Mouse (Mus musculus) cerebellum, adult 9-10 months (tissue): ENCODE measurements around the gene Jmjd8.

Source experiments
- DNase-seq: peaks from one replicate; pipeline ENCODE4 v3.0.0; 2022

The Jmjd8 gene

GRCm38 (mm10) chr17:25833961-25834594 is 5.4 kb downstream of the Jmjd8 start:
- peak; percentile 74 for DNase-seq

- peak; percentile 69 for DNase-seq
Observed at GRCm38 (mm10) chr17:25834595-25835222, 6.0 kb downstream of the Jmjd8 start.

GRCm38 (mm10) chr17:25835301-25835700 is 6.6 kb downstream of the Jmjd8 start:
- DNase-seq: peak; percentile 57

DNA sequence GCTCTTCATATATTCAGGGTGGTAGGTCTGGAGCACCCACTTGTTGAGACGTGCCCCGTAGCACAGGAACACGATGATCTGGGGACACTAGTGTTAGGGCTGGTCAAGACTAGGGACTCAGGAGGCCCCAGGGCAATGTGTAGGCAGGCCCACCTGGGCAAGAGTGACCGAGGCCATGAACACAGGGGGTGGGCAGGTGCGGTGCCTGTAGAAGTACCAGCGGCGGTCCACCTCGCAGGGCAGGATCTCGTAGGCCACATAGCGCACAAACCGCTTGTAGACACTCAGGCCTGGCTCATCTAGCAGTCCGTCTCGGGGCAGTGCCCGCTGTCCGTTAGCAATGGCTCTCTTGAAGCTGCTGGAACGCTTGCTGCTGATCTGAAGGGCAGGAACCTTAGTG is 7.1 kb downstream of the Jmjd8 start:
- peak; percentile 68 for DNase-seq

DNA sequence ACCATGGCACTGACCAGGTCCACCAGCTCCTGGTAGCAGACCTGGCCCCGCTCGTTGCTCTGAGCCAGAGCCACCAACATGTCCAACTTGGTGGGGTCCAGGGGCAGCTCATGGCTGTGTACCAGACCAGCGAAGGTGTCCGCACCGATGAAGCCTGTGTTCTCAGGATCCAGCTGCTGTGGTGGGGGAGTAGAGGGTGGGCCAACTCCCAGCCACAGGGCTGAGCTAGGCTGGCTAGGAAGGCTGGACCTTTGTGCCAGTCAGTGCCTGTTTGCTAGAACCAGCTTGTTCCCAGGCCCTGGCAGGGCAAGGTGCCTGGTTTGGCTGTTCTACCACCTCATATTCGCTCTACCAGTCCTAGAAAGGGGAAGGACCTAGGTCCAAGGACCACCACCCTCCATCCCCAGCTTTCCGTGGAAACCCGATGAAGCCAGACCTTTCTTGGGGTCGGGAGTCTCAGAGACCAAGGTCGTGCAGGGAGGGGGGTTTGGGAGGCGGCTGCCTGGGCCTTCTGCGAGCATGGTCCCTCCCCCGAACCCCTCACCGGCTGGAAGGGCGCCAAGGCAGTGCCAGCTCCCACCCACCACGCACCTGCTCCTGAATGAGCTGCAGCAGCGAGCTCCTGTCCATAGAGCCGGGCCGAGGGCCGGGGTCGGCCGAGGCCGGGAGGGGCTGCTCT is 7.9 kb downstream of the Jmjd8 start:
- DNase-seq: no peak

DNA sequence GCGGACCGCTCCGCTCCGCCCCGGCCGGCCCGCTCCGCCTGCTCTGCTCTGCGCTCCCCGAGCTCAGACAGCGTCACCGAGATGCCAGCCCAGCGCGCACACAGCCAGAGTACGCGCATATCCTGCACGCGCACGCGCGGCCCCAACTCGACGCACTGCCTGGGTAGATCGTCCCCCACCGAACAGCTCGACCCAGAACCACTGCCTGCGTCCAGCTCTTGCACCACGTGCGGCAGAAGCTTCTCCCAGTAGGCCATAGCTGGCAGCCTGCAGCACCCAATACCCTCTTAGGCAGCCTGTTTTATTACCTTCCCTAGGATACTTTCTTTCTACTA is 8.4 kb downstream of the Jmjd8 start, which contains the start of gene Rhbdl1:
TSS of gene Rhbdl1 (minus strand) at position 220 of the 335 bp plus-strand sequence.
- peak; percentile 89 for DNase-seq

DNA sequence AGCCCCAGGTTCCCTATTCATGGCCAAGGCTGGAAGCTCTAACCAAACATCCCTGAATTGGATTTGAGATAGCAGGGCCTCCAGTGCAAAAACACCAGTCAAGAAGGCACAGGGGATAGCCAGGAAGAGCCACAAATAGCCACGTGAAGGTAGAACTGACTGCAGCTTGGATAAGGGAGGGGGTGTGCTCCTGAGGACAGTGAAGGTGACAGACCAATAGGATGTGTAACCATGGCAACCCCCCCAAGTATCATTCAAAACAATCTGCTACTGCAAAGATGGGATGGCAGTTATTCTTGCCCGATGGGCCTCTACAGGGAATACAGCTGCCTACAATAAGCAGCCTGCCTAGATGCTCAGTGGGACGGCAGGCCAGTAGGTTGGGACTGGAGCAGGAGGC is 8.9 kb downstream of the Jmjd8 start:
- DNase-seq: peak; percentile 56

- no peak for DNase-seq
Observed at GRCm38 (mm10) chr17:25838904-25839303, 10.2 kb downstream of the Jmjd8 start.

GRCm38 (mm10) chr17:25839455-25840235 is 11.0 kb downstream of the Jmjd8 start:
- DNase-seq: no peak

DNA sequence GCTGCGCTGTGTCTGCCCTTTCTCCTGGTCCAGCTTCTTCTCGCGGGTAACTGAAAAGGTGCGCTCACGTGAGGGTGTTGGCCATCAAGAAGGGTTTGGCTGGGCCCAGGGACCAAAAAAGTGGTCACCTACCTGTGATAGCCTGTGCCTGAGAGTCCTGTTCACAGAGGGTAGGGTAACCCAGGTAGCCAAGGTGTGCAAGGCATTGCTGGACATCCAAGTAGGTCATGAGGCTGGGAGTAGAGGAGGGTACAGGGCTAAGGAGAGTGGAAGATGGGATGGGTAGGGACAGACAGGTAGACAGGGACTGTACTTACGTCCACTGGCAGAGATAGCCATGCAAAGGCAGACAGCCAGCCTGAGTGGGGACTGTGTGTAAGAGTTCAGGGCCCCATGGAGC is 11.9 kb downstream of the Jmjd8 start:
- no peak for DNase-seq

DNA sequence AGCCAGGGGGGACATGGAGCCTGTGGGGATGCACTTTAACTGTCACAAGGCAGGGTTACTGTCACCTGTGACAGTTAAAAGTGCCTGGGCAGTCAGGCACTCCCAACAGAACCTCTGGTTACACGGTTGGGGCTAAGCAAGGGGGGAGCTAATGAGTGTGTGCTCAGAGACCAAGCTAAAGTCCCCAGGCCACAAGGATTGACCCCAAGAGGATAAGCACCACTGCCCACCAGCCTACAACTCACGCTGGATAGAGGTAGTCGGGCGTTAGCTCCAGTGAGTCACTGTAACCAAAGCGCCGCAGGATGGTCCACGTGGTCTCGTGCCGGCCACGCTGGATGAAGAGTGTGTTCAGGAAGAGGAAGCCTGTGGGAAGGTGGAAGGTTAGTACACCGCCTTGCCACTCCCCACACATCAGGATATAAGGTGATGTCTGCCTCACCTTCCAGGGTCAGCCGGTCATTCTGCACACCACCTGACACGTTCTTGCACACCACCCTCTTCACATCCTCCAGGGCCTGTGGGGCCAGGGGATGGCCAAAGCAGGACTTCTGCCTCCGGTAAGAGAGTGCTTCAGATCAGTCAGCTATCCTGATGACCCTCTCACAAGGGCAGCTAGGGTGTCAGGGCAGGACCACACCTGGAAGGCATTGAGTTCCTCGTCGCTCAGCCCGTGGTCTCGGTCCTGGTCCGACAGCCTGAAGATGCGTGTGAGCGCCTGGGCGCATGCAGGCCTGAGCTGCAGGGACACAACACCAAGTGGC is 12.6 kb downstream of the Jmjd8 start, which contains the start of gene Gm20683:
TSS of gene Gm20683 (minus strand) at position 647 of the 764 bp plus-strand sequence.
- no peak for DNase-seq

DNA sequence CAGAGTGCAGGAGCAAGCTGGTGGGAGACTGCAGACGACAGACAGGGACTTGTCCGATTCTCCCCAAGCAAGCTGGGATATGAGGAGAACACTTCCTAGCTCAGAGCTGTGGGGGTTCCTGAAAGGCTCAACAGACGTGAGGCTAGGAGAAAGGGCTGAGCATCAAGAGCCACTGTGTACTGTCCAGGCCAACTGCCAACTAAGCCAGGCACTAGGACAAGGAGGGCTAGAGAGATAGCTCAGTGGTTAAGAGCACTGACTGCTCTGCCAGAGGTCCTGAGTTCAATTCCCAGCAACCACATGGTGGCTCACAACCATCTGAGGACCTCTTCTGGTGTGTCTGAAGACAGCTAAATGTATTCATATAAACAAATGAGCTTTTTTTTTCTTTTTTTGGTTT is 13.8 kb downstream of the Jmjd8 start:
- no peak for DNase-seq

- no peak for DNase-seq
Observed at GRCm38 (mm10) chr17:25843122-25843521, 14.5 kb downstream of the Jmjd8 start.

GRCm38 (mm10) chr17:25843636-25844395 is 15.1 kb downstream of the Jmjd8 start:
- DNase-seq: peak; percentile 65

DNA sequence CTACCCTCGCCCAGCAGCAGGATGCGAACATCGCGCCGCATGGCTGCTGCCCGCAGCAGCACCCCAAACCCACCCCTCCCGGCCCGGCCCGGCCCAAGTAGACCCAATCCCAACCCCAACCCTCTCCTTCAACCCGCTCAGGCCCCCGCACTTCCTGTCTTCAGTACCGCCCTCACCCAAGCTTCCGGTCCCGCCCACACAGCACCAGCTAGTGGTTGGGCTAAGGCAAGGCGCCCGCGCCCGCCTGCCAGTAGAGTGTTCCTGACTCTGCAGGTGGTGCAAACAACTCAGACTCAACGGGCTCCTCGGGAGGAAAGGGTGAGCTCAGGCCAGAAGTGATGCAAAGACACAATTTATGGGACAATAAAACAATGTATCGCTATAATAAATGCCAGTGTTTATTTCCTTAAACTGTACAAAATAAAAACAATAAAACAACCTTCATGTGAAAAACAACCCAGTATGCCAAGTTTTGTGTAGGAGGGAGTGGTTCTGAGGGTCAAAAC is 15.8 kb downstream of the Jmjd8 start, which contains the start of gene Rhot2:
TSS of gene Rhot2 (minus strand) at position 456 of the 506 bp plus-strand sequence.
- peak; percentile 93 for DNase-seq

DNA sequence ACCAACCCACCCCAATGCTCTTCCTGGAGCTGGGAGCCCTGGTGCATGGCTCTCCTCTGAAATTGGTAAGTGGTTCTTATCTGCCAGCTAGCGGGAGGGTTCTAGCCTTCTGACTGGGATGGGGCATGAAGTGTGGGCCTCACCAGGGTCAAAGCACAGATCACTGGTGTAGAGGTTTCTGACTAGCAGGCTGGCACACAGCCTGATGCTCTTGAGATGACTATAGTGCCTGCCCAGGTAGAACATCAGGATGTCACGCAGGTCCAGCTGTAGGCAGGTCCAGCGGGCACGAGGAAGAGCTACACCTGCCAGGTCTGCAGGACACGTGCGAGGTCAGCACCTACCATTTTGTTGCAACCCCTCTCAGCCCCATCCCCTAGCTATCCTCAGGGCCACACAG is 31.6 kb downstream of the Jmjd8 start:
- DNase-seq: no peak

DNA sequence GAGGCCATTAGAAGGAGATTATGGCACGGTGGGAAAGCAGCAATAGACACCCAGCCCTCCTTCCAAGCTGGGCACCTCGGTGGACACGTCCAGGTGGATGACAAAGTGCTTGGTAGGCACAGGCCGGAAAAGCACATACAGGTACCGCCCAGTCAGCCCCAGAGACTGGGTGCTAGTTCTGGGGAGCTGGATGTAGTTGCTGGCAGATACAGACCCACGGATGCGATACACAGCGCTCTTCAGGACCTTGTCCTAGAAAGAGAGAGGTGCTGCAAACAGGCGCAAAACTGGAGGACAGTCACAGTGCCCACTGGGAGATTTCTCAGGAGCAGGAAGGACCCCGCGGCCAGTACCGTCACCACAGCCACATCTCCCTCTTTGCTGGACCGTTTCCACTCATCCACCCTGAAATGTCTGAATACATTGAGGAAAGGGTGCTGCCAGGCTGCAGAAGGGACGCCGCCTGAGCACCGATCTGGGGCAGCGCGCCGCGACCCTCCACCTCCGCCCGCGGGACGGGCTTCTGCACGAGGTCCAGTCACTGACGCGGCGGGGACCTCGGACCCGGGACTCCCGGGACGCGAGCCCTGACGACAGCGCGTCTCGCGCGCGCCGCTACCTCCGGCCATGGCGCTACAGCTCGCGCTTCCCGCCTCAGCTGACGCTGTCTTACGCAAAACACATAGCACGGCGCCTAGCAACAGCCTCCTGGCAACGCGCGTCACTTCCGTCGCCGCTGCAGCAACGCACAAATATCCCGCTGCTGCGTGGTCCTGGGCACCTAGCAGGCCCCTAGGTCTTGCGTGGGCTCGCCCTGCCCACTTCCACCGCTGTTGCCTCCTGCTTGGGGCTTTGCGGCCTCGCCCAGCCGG is 32.4 kb downstream of the Jmjd8 start, which contains the start of gene Wdr90:
TSS of gene Wdr90 (minus strand) at position 670 of the 872 bp plus-strand sequence.
- DNase-seq: peak; percentile 89

GRCm38 (mm10) chr17:25861704-25862612 is 33.3 kb downstream of the Jmjd8 start:
- DNase-seq: no peak

GRCm38 (mm10) chr17:25863681-25864080 is 35.0 kb downstream of the Jmjd8 start:
- DNase-seq: no peak
